Mouse (Mus musculus): ENCODE results near the gene Golga2.
"Not testable (repeated sequence)": the region's sequence is repeated elsewhere in the genome, so short reads cannot be mapped to it uniquely, and the experiment has no call there.

DNA sequence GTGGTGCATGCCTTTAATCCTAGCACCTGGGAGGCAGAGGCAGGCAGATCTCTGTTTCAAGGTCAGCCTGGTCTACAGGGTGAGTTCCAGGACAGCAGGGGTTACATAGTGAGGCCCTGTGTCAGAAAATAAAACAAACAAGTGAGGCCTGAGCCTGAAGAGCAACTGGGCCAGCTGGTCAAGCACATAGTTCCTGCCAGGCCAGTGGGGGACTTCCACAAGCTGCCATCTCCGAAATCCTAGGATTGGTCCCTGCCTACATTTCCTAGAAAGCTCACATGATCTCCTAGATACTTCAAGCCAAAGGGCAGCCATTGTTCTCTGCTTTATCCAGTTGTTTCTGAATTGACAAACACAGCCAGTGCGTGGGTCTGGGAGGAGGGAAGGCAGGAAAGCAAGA lies 8.7 kb downstream of the Golga2 start:
- TF ChIP-seq POLR2A (IDR thresholded peaks at IDR 0.05; ENCODE audit: insufficient read depth, low read length); CTCF (IDR thresholded peaks at IDR 0.05; ENCODE audit: low read depth, low read length): not testable (repeated sequence)

All from ES-Bruce4 (cell line).